Mouse (Mus musculus) spleen, adult 2 months (tissue): ENCODE data around the gene Tubb4b. TPM values are rescaled to one million over a fixed set of nuclear protein-coding genes. Genes with fewer than 3 reads are reported as not detected.

ENCODE experiments used
- DNase-seq, 2 experiments: peaks; one replicate each; pipeline versions ENCODE4 v3.0.0 to v3.0.0-alpha.2; 2012 to 2021; ENCODE audit warnings: low spot score in 2 of 2, low read depth in 1 of 2
- H3K27ac ChIP-seq: fragments of 200-500 bp; 2 replicates; pipeline ENCODE4 v1.5.1; 2012; ENCODE audit warnings: low read length, inconsistent platforms; ENCODE audit not compliant: insufficient read depth
- H3K27me3 ChIP-seq: fragments of 200-500 bp; 2 replicates; pipeline ENCODE4 v1.6.1; 2012; ENCODE audit warnings: mild to moderate bottlenecking, moderate library complexity, low read length, inconsistent platforms; ENCODE audit not compliant: control insufficient read depth, insufficient read depth
- H3K36me3 ChIP-seq: fragments of 200-500 bp; 2 replicates; pipeline ENCODE4 v1.6.1; 2012; ENCODE audit warnings: mild to moderate bottlenecking, low read length, inconsistent platforms; ENCODE audit not compliant: control insufficient read depth, insufficient read depth
- H3K4me1 ChIP-seq: fragments of 200-500 bp; 2 replicates; pipeline ENCODE4 v1.6.1; 2011; ENCODE audit warnings: inconsistent platforms; ENCODE audit not compliant: control insufficient read depth, insufficient read depth, insufficient read length
- H3K4me3 ChIP-seq: fragments of 200-500 bp; 2 replicates; pipeline ENCODE4 v1.5.1; 2011; ENCODE audit warnings: mild to moderate bottlenecking, inconsistent platforms; ENCODE audit not compliant: insufficient read depth, insufficient read length; ENCODE audit errors: extremely low read depth
- CTCF ChIP-seq: fragments of 200-500 bp; IDR thresholded peaks from 2 replicates; pipeline ENCODE4 v1.5.1; 2011; ENCODE audit warnings: mild to moderate bottlenecking, inconsistent platforms; ENCODE audit not compliant: insufficient read depth, insufficient read length, insufficient replicate concordance; ENCODE audit errors: extremely low read depth
- POLR2A ChIP-seq: fragments of 200-500 bp; IDR thresholded peaks from 2 replicates; pipeline ENCODE4 v1.6.1; 2011; ENCODE audit warnings: low read depth, low read length, inconsistent platforms
- WGBS: fragments of 180-500 bp; shearing (Covaris S2); methylation state at CpG from one replicate; pipeline ENCODE4 v1.1.7; 2018; 5-methylcytosine and 5-hydroxymethylcytosine counted together
- polyA plus RNA-seq: library from polyadenylated mRNA; depleted of rRNA; stranded (reverse); fragments of >200 nt; gene quantifications from 2 replicates; pipeline ENCODE4 v1.2.3, GENCODE M21; 2012

The Tubb4b gene
- polyA plus RNA-seq, 1 experiment, result 222 TPM

- Histone ChIP-seq H3K4me3 (no peak overlapping the region), H3K27me3 (no peaks in the 10 kb centered on the region), H3K4me1 (no peaks in the 10 kb centered on the region), H3K27ac (no peak overlapping the region), H3K36me3 (peaks cover 3% of the 10 kb centered on the region; the same call in 1 of the 2 replicates)
- 62% methylated on average over 2 of the region's 2 CpGs for WGBS
- TF ChIP-seq CTCF, result no peak
- TF ChIP-seq POLR2A, result no peak
- no peak for DNase-seq
Observed at GRCm38 (mm10) chr2:25217666-25218065, 6.8 kb downstream of the Tubb4b start.

- no peaks in the 10 kb centered on the region for H3K27me3 ChIP-seq
- peaks cover 9% of the 10 kb centered on the region; the same call in 1 of the 2 replicates for H3K4me1 ChIP-seq
- WGBS, result 81% methylated on average over 3 of the region's 3 CpGs
- TF ChIP-seq POLR2A (no peak), CTCF (no peak)
- H3K27ac ChIP-seq, result no peak within 1 kb of the TSS
- peaks cover 2% of the 10 kb centered on the region; the same call in 1 of the 2 replicates for H3K36me3 ChIP-seq
- DNase-seq, result no peak
- H3K4me3 ChIP-seq, result no peak within 1 kb of the TSS
Observed at GRCm38 (mm10) chr2:25214444-25214843, 10.1 kb downstream of the Tubb4b start, which contains the start of gene Stpg3. TSS of gene Stpg3 (minus strand) at chr2:25214637.

GRCm38 (mm10) chr2:25213266-25213865, 11.1 kb downstream of the Tubb4b start:
- no peak for DNase-seq
- no peaks in the 10 kb centered on the region for H3K27me3 ChIP-seq
- WGBS, result 88% methylated on average over 23 of the region's 23 CpGs
- peaks cover 2% of the 10 kb centered on the region; the same call in 1 of the 2 replicates for H3K36me3 ChIP-seq
- TF ChIP-seq POLR2A (no peak), CTCF (no peak)
- peaks cover 9% of the 10 kb centered on the region; the same call in 1 of the 2 replicates for H3K4me1 ChIP-seq
- H3K27ac ChIP-seq, result no peak overlapping the region
- H3K4me3 ChIP-seq, result no peak overlapping the region

GRCm38 (mm10) chr2:25211121-25211670, 13.3 kb downstream of the Tubb4b start, which contains the start of gene Nelfb:
TSS of gene Nelfb (minus strand) at chr2:25211489.
- Histone ChIP-seq H3K4me3 (peak within 1 kb of the TSS; percentile 91), H3K27ac (peak within 1 kb of the TSS; percentile 92), H3K4me1 (peaks cover 9% of the 10 kb centered on the region; the same call in 1 of the 2 replicates), H3K27me3 (no peaks in the 10 kb centered on the region), H3K36me3 (peaks cover 7% of the 10 kb centered on the region)
- DNase-seq, result peak; percentile 81 to 91
- TF ChIP-seq CTCF (no peak), POLR2A (peak; percentile 69)
- under 1% methylated on average over 44 of the region's 44 CpGs for WGBS

GRCm38 (mm10) chr2:25210686-25211085, 13.8 kb downstream of the Tubb4b start:
- Histone ChIP-seq H3K36me3 (peaks cover 12% of the 10 kb centered on the region), H3K27ac (peak overlapping the region; percentile 92), H3K4me1 (peaks cover 9% of the 10 kb centered on the region; the same call in 1 of the 2 replicates), H3K4me3 (peak overlapping the region; percentile 91), H3K27me3 (no peaks in the 10 kb centered on the region)
- WGBS, result under 1% methylated on average over 24 of the region's 24 CpGs
- no peak for DNase-seq
- TF ChIP-seq CTCF (no peak), POLR2A (no peak)

- Histone ChIP-seq H3K4me3 (no peak overlapping the region), H3K36me3 (peaks cover 37% of the 10 kb centered on the region), H3K4me1 (peaks cover 9% of the 10 kb centered on the region; the same call in 1 of the 2 replicates), H3K27me3 (no peaks in the 10 kb centered on the region), H3K27ac (no peak overlapping the region)
- DNase-seq, result no peak
- TF ChIP-seq CTCF, result no peak
- 96% methylated on average over 1 of the region's 1 CpGs for WGBS
Observed at GRCm38 (mm10) chr2:25207593-25207992, 16.9 kb downstream of the Tubb4b start.
